ENCODE assay signal across 22 mouse cellular contexts in genomic region chrX:110308810-110309209, GRCm38 (mm10).
DNase-seq lines count a peak whose midpoint lies in the region; ATAC-seq and TF ChIP-seq lines count a peak whose summit lies in the region.
"Had no signal": no experiment of that assay in that cellular context is flagged by ENCODE, and none has a peak within 500 bp of the region (broad histone marks: within the 10 kb centered on the region; RNA-seq: fewer than 3 reads in every experiment).

No protein-coding gene starts in this region.

- H3K9ac ChIP-seq in midbrain, embryonic 15.5 days: no peak overlapping the region
- H3K9ac ChIP-seq in forebrain, embryonic 15.5 days (replicated peaks): no peak overlapping the region
- H3K9ac ChIP-seq in hindbrain, embryonic 14.5 days: no peak overlapping the region
- no peak overlapping the region for H3K9ac ChIP-seq in midbrain, postnatal 0 days (replicated peaks; ENCODE audit: low read length, poor library complexity, severe bottlenecking)
- H3K9ac ChIP-seq: heart, embryonic 13.5 days; kidney, embryonic 15.5 days; limb, embryonic 13.5 days; liver, embryonic 14.5 days; lung, embryonic 15.5 days had no signal

- peak overlapping the region; percentile 77 for H3K27ac ChIP-seq in midbrain, embryonic 10.5 days (replicated peaks)
- no peak overlapping the region for H3K27ac ChIP-seq in midbrain, embryonic 15.5 days
- H3K27ac ChIP-seq in forebrain, embryonic 15.5 days (replicated peaks): no peak overlapping the region
- H3K27ac ChIP-seq in hindbrain, embryonic 14.5 days: no peak overlapping the region
- no peak overlapping the region for H3K27ac ChIP-seq in midbrain, postnatal 0 days (ENCODE audit: low read depth, low read length)
- H3K27ac ChIP-seq: embryonic facial prominence, embryonic 10.5 days; heart, embryonic 13.5 days; kidney, embryonic 15.5 days; limb, embryonic 13.5 days; liver, embryonic 14.5 days; lung, embryonic 15.5 days had no signal

- H3K36me3 ChIP-seq in midbrain, embryonic 10.5 days: no peaks in the 10 kb centered on the region
- no peaks in the 10 kb centered on the region for H3K36me3 ChIP-seq in midbrain, embryonic 15.5 days (replicated peaks)
- no peaks in the 10 kb centered on the region for H3K36me3 ChIP-seq in forebrain, embryonic 15.5 days
- no peaks in the 10 kb centered on the region for H3K36me3 ChIP-seq in hindbrain, embryonic 14.5 days (replicated peaks; ENCODE audit: control insufficient read depth, insufficient read depth)
- no peaks in the 10 kb centered on the region for H3K36me3 ChIP-seq in midbrain, postnatal 0 days (ENCODE audit: insufficient read depth, low read length)
- H3K36me3 ChIP-seq: embryonic facial prominence, embryonic 10.5 days; heart, embryonic 13.5 days; kidney, embryonic 15.5 days; limb, embryonic 13.5 days; lung, embryonic 15.5 days had no signal

- no peak for TF ChIP-seq CTCF in midbrain, postnatal 0 days (IDR thresholded peaks at IDR 0.05)

- H3K4me1 ChIP-seq in midbrain, embryonic 10.5 days: peaks cover 33% of the 10 kb centered on the region
- no peaks in the 10 kb centered on the region for H3K4me1 ChIP-seq in midbrain, embryonic 15.5 days
- H3K4me1 ChIP-seq in forebrain, embryonic 15.5 days: 0 out of 2 replicates have a peak, but pooled peaks cover 3% of the 10 kb centered on the region
- H3K4me1 ChIP-seq in hindbrain, embryonic 14.5 days (replicated peaks; ENCODE audit: control insufficient read depth, insufficient read depth, low read length): no peaks in the 10 kb centered on the region
- H3K4me1 ChIP-seq in midbrain, postnatal 0 days (ENCODE audit: insufficient read depth, low read length): no peaks in the 10 kb centered on the region
- H3K4me1 ChIP-seq: embryonic facial prominence, embryonic 10.5 days; heart, embryonic 13.5 days; kidney, embryonic 15.5 days; limb, embryonic 13.5 days; lung, embryonic 15.5 days had no signal

- no peaks in the 10 kb centered on the region for H3K27me3 ChIP-seq in midbrain, embryonic 10.5 days (ENCODE audit: low read depth, poor library complexity, severe bottlenecking)
- H3K27me3 ChIP-seq in midbrain, embryonic 15.5 days (replicated peaks): no peaks in the 10 kb centered on the region
- no peaks in the 10 kb centered on the region for H3K27me3 ChIP-seq in forebrain, embryonic 15.5 days
- no peaks in the 10 kb centered on the region for H3K27me3 ChIP-seq in hindbrain, embryonic 14.5 days (ENCODE audit: control insufficient read depth, insufficient read depth, low read length)
- H3K27me3 ChIP-seq in midbrain, postnatal 0 days (ENCODE audit: insufficient read depth, low read length): no peaks in the 10 kb centered on the region
- H3K27me3 ChIP-seq: heart, embryonic 13.5 days; kidney, embryonic 15.5 days; limb, embryonic 13.5 days; lung, embryonic 15.5 days had no signal

- DNase-seq in midbrain, embryonic 10.5 days (ENCODE audit: low spot score): no peak
- peak; percentile 32 for DNase-seq in hindbrain, embryonic 14.5 days (ENCODE audit: low spot score)
- peak; percentile 25 for DNase-seq in midbrain, postnatal 0 days (ENCODE audit: low spot score)
- no peak for DNase-seq in heart, adult 11 months
- DNase-seq in heart, adult 18-20 months: no peak
- DNase-seq: adrenal gland, postnatal 10 days; cerebellum, adult 11 months; heart, postnatal 36 days; kidney, postnatal 4 days; lung, postnatal 4 days; right cerebral cortex, postnatal 14 days; spleen, adult 18-20 months; thymus, postnatal 36 days had no signal

- no peak overlapping the region for H3K4me2 ChIP-seq in midbrain, embryonic 15.5 days
- no peak overlapping the region for H3K4me2 ChIP-seq in forebrain, embryonic 15.5 days (replicated peaks)
- H3K4me2 ChIP-seq in hindbrain, embryonic 14.5 days (replicated peaks): no peak overlapping the region
- no peak overlapping the region for H3K4me2 ChIP-seq in midbrain, postnatal 0 days (ENCODE audit: low read depth, low read length, poor library complexity, severe bottlenecking)
- H3K4me2 ChIP-seq: heart, embryonic 13.5 days; kidney, embryonic 15.5 days; limb, embryonic 13.5 days; lung, embryonic 15.5 days had no signal

- H3K4me3 ChIP-seq in midbrain, embryonic 10.5 days: no peak overlapping the region
- no peak overlapping the region for H3K4me3 ChIP-seq in midbrain, embryonic 15.5 days
- H3K4me3 ChIP-seq in forebrain, embryonic 15.5 days: no peak overlapping the region
- H3K4me3 ChIP-seq in hindbrain, embryonic 14.5 days (replicated peaks; ENCODE audit: low read length): no peak overlapping the region
- H3K4me3 ChIP-seq in midbrain, postnatal 0 days (ENCODE audit: low read depth, low read length): no peak overlapping the region
- H3K4me3 ChIP-seq: embryonic facial prominence, embryonic 10.5 days; heart, embryonic 13.5 days; kidney, embryonic 15.5 days; limb, embryonic 13.5 days; lung, embryonic 15.5 days had no signal

- ATAC-seq in midbrain, embryonic 15.5 days (replicated peaks): no peak; the same call in 1 of the 2 replicates
- ATAC-seq in forebrain, embryonic 15.5 days (replicated peaks): peak; percentile 60
- ATAC-seq in hindbrain, embryonic 14.5 days (ENCODE audit: low FRiP score): peak; percentile 59; the same call in 1 of the 2 replicates
- ATAC-seq in midbrain, postnatal 0 days (ENCODE audit: low FRiP score): no peak
- ATAC-seq: intestine, embryonic 16.5 days had no signal

- no peaks in the 10 kb centered on the region for H3K9me3 ChIP-seq in midbrain, embryonic 10.5 days (replicated peaks)
- H3K9me3 ChIP-seq in midbrain, embryonic 15.5 days: no peaks in the 10 kb centered on the region
- H3K9me3 ChIP-seq in forebrain, embryonic 15.5 days: no peaks in the 10 kb centered on the region
- no peaks in the 10 kb centered on the region for H3K9me3 ChIP-seq in hindbrain, embryonic 14.5 days (ENCODE audit: control insufficient read depth, low read length)
- no peaks in the 10 kb centered on the region for H3K9me3 ChIP-seq in midbrain, postnatal 0 days (ENCODE audit: low read length)
- H3K9me3 ChIP-seq: embryonic facial prominence, embryonic 10.5 days; heart, embryonic 13.5 days; kidney, embryonic 15.5 days; limb, embryonic 13.5 days; lung, embryonic 15.5 days had no signal

- WGBS in midbrain, embryonic 10.5 days: 81% methylated on average over 2 of the region's 2 CpGs
- WGBS in midbrain, embryonic 15.5 days: 61% methylated on average over 2 of the region's 2 CpGs
- 70% methylated on average over 2 of the region's 2 CpGs for WGBS in forebrain, embryonic 15.5 days
- WGBS in hindbrain, embryonic 14.5 days: 46% methylated on average over 2 of the region's 2 CpGs
- 72% methylated on average over 2 of the region's 2 CpGs for WGBS in midbrain, postnatal 0 days

Comparison
In these comparisons a context has a peak if more than half of its experiments do, and no peak if none do; other contexts are left out.
1. DNase-seq: peak in hindbrain, embryonic 14.5 days (single experiment) and midbrain, postnatal 0 days (single experiment); none in midbrain, embryonic 10.5 days (single experiment), heart, adult 11 months (single experiment) and heart, adult 18-20 months (0 of 2).
2. ATAC-seq: peak in forebrain, embryonic 15.5 days (single experiment) and hindbrain, embryonic 14.5 days (single experiment); none in midbrain, embryonic 15.5 days (single experiment) and midbrain, postnatal 0 days (single experiment).